Mouse (Mus musculus) ES-E14 (cell line): ENCODE measurements around the gene Cdh22. TPM values are rescaled to one million over a fixed set of nuclear protein-coding genes. Genes with fewer than 3 reads are reported as not detected.
A peak's percentile ranks its signal among the peaks of the same experiment; 100 is the strongest.

Experiments used
- DNase-seq: peaks from one replicate; pipeline ENCODE4 v3.0.0-alpha.2; 2013; ENCODE audit warnings: low read depth, low spot score
- H3K27ac ChIP-seq: 2 replicates; pipeline ENCODE4 v1.5.1; 2012; ENCODE audit warnings: low read depth, mild to moderate bottlenecking, low read length, moderate library complexity, mixed read lengths; ENCODE audit not compliant: poor library complexity, insufficient read depth, severe bottlenecking
- H3K36me3 ChIP-seq: 2 replicates; pipeline ENCODE4 v1.6.1; 2012; ENCODE audit warnings: mild to moderate bottlenecking, low read length, moderate library complexity, mixed read lengths; ENCODE audit not compliant: control insufficient read depth, poor library complexity, insufficient read depth, severe bottlenecking
- H3K4me1 ChIP-seq, 2 experiments: fragments of 150-350 bp in 1 of 2; sonication (generic) in 1 of 2; 2 replicates each; pipeline ENCODE4 v1.6.1; 2012; ENCODE audit warnings: low read length in 2 of 2, mild to moderate bottlenecking in 1 of 2, mixed read lengths in 1 of 2; ENCODE audit not compliant: control insufficient read depth in 2 of 2, insufficient read depth in 2 of 2, poor library complexity in 1 of 2
- H3K4me3 ChIP-seq, 2 experiments: fragments of 150-350 bp in 1 of 2; sonication (generic) in 1 of 2; 2 replicates each; pipeline ENCODE4 v1.5.1; 2012; ENCODE audit warnings: low read length in 2 of 2, low read depth in 1 of 2, mild to moderate bottlenecking in 1 of 2, mixed read lengths in 1 of 2; ENCODE audit not compliant: insufficient read depth in 1 of 2, poor library complexity in 1 of 2, severe bottlenecking in 1 of 2
- H3K9ac ChIP-seq: 2 replicates; pipeline ENCODE4 v1.6.1; 2012; ENCODE audit warnings: low read depth, mild to moderate bottlenecking, low read length, mixed read lengths; ENCODE audit not compliant: poor library complexity, insufficient read depth, severe bottlenecking
- H3K9me3 ChIP-seq: fragments of 150-350 bp; sonication (generic); 2 replicates; pipeline ENCODE4 v1.6.1; 2012; ENCODE audit warnings: low read depth, mild to moderate bottlenecking, low read length; ENCODE audit not compliant: control insufficient read depth, insufficient read depth
- CHD2 ChIP-seq: IDR thresholded peaks from 2 replicates; pipeline ENCODE4 v1.6.1; 2014; ENCODE audit warnings: mild to moderate bottlenecking, low read depth, low read length, inconsistent platforms
- HCFC1 ChIP-seq: IDR thresholded peaks from 2 replicates; pipeline ENCODE4 v1.6.1; 2012; ENCODE audit warnings: low read length, inconsistent platforms, borderline replicate concordance; ENCODE audit not compliant: insufficient read depth
- MAFK ChIP-seq: IDR thresholded peaks from 2 replicates; pipeline ENCODE4 v1.6.1; 2014; ENCODE audit warnings: mild to moderate bottlenecking, low read depth, low read length, inconsistent platforms; ENCODE audit not compliant: insufficient read depth
- ZC3H11A ChIP-seq: IDR thresholded peaks from 2 replicates; pipeline ENCODE4 v1.6.1; 2012; ENCODE audit warnings: low read depth, mild to moderate bottlenecking, inconsistent platforms, low read length, borderline replicate concordance
- ZNF384 ChIP-seq: IDR thresholded peaks from 2 replicates; pipeline ENCODE4 v1.6.1; 2012; ENCODE audit warnings: low read depth, low read length, inconsistent platforms
- in situ Hi-C, 2 experiments: fragments of 600-800 bp; cut with MboI; formaldehyde crosslinking; loops; one replicate each; pipeline ENCODE4 v1.15.1; 2025; ENCODE audit warnings: low sequenced_read_pairs in 2 of 2, inconsistent platforms in 1 of 2; ENCODE audit not compliant: unreplicated experiment in 2 of 2
- total RNA-seq: library from RNA; depleted of rRNA; stranded (reverse); fragments of 300-350 nt; gene quantifications from 2 replicates; pipeline ENCODE4 v1.2.3, GENCODE M21; 2012

The Cdh22 gene
- total RNA-seq, 1 experiment: 0.13 TPM

GRCm38 (mm10) chr2:165259859-165260258 lies 25.2 kb upstream of the Cdh22 start:
- H3K4me3 ChIP-seq: no peak overlapping the region
- H3K4me1 ChIP-seq: peaks cover 0 to 6% of the 10 kb centered on the region in 2 experiments; a peak in 2 of 4 replicates
- H3K9me3 ChIP-seq: no peaks in the 10 kb centered on the region
- no peak overlapping the region for H3K9ac ChIP-seq
- DNase-seq: no peak
- TF ChIP-seq ZNF384: no peak
- TF ChIP-seq MAFK: peak; percentile 98
- no peak for TF ChIP-seq HCFC1
- TF ChIP-seq ZC3H11A: no peak
- TF ChIP-seq CHD2: no peak
- H3K27ac ChIP-seq: no peak overlapping the region
- no peaks in the 10 kb centered on the region for H3K36me3 ChIP-seq
- in situ Hi-C loops: no loop called here

- no peak for DNase-seq
- peaks cover 2 to 10% of the 10 kb centered on the region in 2 experiments; a peak in 2 of 4 replicates for H3K4me1 ChIP-seq
- TF ChIP-seq CHD2 (no peak), ZC3H11A (no peak)
Observed at GRCm38 (mm10) chr2:165258321-165258720, 23.7 kb upstream of the Cdh22 start.

GRCm38 (mm10) chr2:165257151-165257834 lies 22.6 kb upstream of the Cdh22 start:
- Histone ChIP-seq H3K9ac (no peak overlapping the region), H3K4me1 (peaks cover 2 to 10% of the 10 kb centered on the region in 2 experiments; a peak in 2 of 4 replicates), H3K36me3 (no peaks in the 10 kb centered on the region), H3K9me3 (no peaks in the 10 kb centered on the region), H3K27ac (no peak overlapping the region), H3K4me3 (no peak overlapping the region)
- TF ChIP-seq CHD2 (no peak), ZNF384 (no peak), ZC3H11A (no peak), HCFC1 (no peak), MAFK (no peak)
- in situ Hi-C loops: no loop called here
- DNase-seq: no peak

More at GRCm38 (mm10) chr2:165258321-165258720, 23.7 kb upstream of the Cdh22 start:
- Histone ChIP-seq H3K27ac (no peak overlapping the region), H3K9ac (no peak overlapping the region), H3K4me3 (no peak overlapping the region), H3K9me3 (no peaks in the 10 kb centered on the region), H3K36me3 (no peaks in the 10 kb centered on the region)
- in situ Hi-C loops: no loop called here

- peaks cover 2 to 10% of the 10 kb centered on the region in 2 experiments; a peak in 2 of 4 replicates for H3K4me1 ChIP-seq
- no peaks in the 10 kb centered on the region for H3K9me3 ChIP-seq
- TF ChIP-seq ZNF384: no peak
- TF ChIP-seq MAFK: no peak
- no peak for TF ChIP-seq ZC3H11A
- TF ChIP-seq HCFC1: no peak
- TF ChIP-seq CHD2: no peak
- no peak overlapping the region for H3K27ac ChIP-seq
- H3K4me3 ChIP-seq: no peak overlapping the region
- no peak overlapping the region for H3K9ac ChIP-seq
- no peak for DNase-seq
- H3K36me3 ChIP-seq: no peaks in the 10 kb centered on the region
- in situ Hi-C loops: no loop called here
Observed at GRCm38 (mm10) chr2:165256213-165256612, 21.6 kb upstream of the Cdh22 start.

GRCm38 (mm10) chr2:165253867-165254266 lies 19.2 kb upstream of the Cdh22 start:
- Histone ChIP-seq H3K4me3 (no peak overlapping the region), H3K9me3 (no peaks in the 10 kb centered on the region), H3K4me1 (peaks cover 2 to 10% of the 10 kb centered on the region in 2 experiments; a peak in 2 of 4 replicates), H3K27ac (no peak overlapping the region), H3K36me3 (no peaks in the 10 kb centered on the region), H3K9ac (no peak overlapping the region)
- DNase-seq: no peak
- TF ChIP-seq ZC3H11A (no peak), MAFK (no peak), HCFC1 (no peak), CHD2 (no peak), ZNF384 (no peak)
- in situ Hi-C loops: no loop called here
